Mouse (Mus musculus) retina, embryonic 14.5 days (tissue): Measurements from ENCODE around the gene Sos1.
"Not testable (repeated sequence)": the region's sequence is repeated elsewhere in the genome, so short reads cannot be mapped to it uniquely, and the experiment has no call there.

Experiments used
- DNase-seq: peaks from one replicate; pipeline ENCODE4 v3.0.0-alpha.2; 2015; ENCODE audit warnings: low spot score

Gene Sos1

DNA sequence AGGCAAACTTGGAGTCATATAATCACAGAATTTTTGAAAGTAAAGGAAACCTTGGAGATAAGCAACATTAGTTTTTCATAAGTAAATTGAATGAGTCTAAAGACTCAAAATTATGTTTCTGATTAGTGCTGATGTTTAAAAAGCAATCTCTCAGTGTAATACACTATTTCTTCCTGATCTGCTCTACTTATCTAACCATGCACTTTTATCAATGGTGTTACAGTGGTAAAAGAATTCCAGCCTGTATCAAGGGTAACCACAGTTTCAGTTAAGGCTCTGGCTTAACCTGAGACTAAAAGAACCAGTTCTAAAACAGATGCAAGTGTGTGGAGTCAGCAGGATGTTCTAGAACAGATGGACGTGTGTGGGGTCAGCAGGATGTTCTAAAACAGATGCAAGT is 59.3 kb downstream of the Sos1 start:
- no peak for DNase-seq

DNA sequence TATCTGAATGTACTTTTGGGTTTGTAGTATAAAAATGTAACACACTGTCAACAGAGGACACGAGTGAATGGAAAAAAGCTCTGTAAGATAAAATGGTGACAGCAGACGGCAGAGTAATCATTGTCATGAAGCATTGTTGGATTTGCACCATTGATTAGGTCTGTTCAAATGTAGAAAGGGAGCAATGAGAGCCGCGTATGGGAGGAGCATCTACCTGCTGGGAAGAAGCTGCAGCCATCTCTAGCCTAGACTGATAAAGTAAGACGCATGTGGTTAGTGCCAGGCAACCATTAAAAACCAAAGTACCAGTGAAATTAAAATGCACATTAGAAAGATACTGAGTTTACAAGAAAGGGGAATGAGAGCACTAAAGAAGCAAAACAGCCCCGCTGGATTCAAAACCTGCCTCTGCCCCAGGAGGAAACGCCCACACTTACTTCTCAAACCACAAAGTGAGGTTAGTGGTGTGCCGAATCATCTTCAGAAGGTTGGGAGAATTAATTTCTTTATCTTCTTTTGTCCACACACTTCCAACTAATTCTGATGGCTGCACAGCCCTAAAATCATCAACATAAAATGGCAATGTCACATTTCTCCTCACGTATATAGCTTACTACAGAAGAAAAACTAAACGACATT is 61.6 kb downstream of the Sos1 start:
- DNase-seq = no peak

- DNase-seq = peak; percentile 55
These were observed 69.1 kb downstream of the Sos1 start for GRCm38 (mm10) chr17:80411182-80411581.

DNA sequence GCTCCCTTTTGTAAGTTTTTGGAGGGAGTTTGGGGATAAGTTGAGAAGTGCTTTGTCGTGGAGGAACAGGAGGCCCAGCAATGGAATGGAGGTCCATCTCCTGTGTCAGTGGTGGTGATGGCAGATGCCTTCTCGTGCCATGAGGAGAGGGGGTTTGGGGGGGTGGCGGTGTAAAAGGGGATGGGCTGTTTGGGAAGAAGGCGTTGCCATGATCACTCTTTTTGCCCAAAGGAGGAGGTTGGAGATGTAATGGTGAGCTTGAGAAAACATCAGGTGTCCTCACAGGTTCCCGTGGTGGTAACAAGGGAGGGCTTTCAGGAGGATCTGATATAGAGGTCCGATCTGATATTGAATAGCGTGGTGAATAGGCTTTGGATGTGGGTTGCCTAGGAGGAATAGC is 82.0 kb downstream of the Sos1 start:
- DNase-seq = no peak

DNA sequence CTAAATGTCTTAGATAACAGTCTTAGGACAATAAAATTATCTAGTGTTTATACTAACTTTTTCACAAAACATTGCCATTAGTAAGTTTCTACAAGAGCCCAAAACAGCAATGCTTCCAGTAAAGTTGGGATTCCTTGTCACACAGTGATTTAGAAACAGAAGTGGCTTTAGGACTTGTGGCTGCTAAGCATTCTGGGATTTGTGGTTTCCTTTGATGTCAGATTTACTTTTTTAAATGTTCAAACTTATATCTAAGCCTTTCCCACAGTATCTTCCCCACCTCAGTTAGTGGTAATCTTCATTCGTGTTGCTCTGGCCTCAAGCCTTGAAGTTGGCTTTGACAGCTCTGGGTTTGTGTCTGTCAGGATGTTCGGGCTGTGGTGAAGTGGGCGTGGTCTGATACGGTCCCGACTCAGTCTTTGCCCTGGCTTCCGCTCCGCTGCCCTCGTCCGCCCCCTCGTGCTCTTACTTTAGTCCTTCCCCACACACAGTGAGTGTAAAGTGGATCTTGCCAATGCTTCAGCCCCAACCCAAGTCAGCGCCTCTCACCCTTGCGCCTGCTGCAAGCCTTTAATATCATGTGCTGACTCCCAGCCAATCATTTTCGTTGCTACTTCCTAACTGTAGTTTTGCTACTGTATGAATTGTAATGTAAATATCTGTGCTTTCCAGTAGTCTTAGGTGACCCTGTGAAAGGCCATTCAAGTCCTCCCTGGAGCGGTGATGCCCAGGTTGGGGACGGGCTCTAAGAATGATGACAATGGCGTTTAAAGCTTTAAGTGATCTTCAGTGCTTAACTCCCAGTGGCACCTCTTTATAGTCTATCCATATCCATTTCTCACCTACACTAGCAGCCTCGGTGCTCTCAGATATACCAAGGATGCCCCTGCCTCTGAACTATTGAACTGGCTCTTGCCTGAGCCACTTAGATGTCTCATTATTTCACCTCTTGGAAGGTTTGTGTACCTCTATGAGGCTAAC is 88.5 kb downstream of the Sos1 start:
- no peak for DNase-seq

- DNase-seq = no peak
These were observed 90.2 kb downstream of the Sos1 start for GRCm38 (mm10) chr17:80390024-80390423.

DNA sequence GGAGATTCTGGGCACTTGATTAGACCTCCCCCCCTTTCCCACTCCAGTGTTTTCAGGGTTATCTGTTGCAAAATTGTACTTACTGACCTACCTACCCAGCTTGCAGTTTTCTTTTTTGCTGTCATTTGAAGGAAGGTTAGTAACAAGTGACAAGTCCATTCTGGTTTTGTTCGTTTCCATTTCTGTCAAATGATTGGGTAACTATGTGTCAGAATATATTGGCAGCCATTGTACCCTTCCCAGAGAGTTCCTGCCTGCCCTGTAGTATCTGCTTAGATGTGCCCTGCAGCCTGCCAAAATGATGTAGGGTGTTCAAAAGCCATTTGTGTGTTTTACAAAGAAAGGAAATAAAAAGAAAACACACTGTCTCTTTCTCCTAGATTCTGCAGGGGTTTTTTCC is 94.6 kb downstream of the Sos1 start:
- DNase-seq = no peak

DNA sequence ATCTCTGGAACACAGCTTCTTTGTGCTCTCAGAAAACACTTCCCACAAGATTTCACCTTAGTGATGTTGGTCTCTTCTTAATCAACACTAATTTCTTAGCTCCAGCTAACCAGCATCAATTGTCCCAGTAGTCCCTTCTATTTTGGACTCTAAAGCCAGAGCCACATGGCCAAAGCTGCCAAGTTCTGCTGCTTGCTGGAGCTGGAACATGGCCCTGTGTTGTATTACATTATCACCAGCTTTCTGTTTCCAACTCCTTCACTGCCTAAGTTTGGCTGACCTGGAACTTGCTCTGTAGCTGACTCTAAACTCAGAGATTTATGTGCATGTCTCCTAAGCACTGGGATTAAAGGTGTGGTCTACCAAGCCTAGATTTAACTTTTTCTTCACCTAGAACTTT is 101.9 kb downstream of the Sos1 start:
- DNase-seq = not testable (repeated sequence)

- DNase-seq = no peak
These were observed 106.5 kb downstream of the Sos1 start for GRCm38 (mm10) chr17:80373726-80374096.

GRCm38 (mm10) chr17:80372989-80373725 is 107.1 kb downstream of the Sos1 start, which contains the start of gene Gm10190:
Gene Gm10190 (minus strand): TSS chr17:80373541.
- DNase-seq = peak; percentile 87

DNA sequence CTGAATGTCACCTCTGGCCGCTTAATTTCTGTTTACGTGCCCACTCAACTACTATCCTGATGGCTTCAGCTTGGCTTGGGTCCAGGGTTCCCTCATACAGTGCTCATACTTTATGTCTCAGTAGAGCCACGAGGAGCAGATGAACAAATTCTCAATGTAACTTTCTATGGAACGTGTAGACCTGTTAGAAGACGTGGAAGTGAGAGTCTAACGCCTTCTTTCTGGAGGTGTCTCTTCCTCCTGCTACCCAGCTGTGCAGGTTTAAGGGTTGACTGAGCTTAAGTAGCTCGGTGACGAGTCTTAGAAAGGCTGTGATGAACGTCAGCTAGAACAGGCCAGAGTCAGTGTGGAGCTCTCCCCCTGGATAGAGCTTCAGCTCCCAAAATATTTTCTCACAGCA is 111.6 kb downstream of the Sos1 start:
- DNase-seq = no peak

DNA sequence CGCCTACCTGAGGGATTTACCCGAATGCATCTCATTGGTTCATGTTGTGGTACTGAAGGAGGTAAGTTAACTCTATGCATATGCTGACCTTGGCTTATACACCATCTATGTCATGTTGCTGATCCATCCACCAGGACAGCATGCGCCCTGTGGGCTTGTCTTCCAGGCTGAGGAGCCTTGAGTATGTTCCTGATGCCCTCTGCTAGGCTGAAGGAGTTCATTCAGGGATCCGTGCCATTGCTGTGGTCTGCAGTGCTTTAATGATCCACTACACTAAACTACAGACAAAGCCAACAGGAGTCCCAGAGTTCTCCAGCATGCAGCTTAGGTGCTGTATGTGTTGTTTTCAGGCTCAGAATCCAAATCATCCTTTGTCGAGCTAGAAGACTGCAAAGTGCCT is 113.0 kb downstream of the Sos1 start:
- DNase-seq = peak; percentile 84

- no peak for DNase-seq
These were observed 120.0 kb downstream of the Sos1 start for GRCm38 (mm10) chr17:80360245-80360644.

DNA sequence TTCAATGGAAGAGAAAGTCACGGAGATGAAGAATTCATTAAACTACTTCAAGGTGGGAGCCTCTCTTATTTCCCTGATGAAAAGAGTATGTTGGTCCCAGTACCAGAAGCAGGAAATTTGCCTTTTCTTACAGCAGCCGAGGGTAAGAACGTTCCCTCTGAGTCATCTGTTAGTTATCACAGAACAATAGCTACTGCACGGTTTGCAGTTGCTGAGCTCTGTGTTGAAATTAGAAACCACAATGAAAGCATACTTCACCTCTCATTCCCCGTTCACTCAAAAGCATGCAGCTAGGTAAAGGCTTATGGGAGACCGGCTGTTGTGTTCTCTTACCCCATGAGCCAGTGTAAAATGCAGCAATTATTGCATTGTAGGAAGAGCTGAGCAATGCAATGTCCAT is 133.0 kb downstream of the Sos1 start:
- DNase-seq = no peak

GRCm38 (mm10) chr17:80346591-80347125 is 133.6 kb downstream of the Sos1 start:
- DNase-seq = no peak

GRCm38 (mm10) chr17:80345277-80345676 is 135.0 kb downstream of the Sos1 start:
- no peak for DNase-seq
